Mouse (Mus musculus) kidney, adult 2 months (tissue): ENCODE measurements around the gene Defb25.
A peak's percentile ranks its signal among the peaks of the same experiment; 100 is the strongest.

Experiments used
- CTCF ChIP-seq: fragments of 200-500 bp; conservative IDR thresholded peaks from 2 replicates; pipeline ENCODE4 v1.5.1; 2011; ENCODE audit warnings: low read depth, mild to moderate bottlenecking, control low read depth, low read length, moderate library complexity, mixed read lengths; ENCODE audit not compliant: insufficient read depth, insufficient read length
- POLR2A ChIP-seq: fragments of 200-500 bp; IDR thresholded peaks from one replicate; pipeline ENCODE4 v1.6.1; 2011; ENCODE audit warnings: low read depth, low read length, control low read depth

DNA sequence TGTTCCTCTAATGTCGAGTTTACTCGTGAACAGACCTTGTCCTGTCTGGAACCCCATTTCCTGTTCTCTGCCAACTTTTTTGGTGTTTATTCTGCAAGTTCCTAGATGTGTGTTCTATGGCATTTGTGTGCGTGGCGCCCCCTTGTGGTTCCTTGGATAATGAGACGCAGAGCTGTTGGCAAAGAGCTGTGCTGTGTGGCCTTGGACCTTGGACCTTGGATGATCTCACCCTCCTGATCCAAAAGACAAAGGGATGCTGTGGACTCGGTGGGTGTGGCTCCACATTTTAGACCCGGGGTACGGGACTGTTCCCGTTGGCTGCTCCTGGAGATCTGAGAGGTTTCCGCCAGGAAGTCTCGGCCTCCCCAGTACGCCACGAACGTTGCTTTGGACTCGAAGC is 18.8 kb downstream of the Defb25 start, which contains the start of gene Defb36:
- TF ChIP-seq POLR2A (no peak), CTCF (peak; percentile 67; the same call in 1 of the 2 replicates)
